Mouse (Mus musculus) hindbrain, embryonic 14.5 days (tissue): ENCODE data around the gene Taldo1. TPM values are rescaled to one million over a fixed set of nuclear protein-coding genes. Genes with fewer than 3 reads are reported as not detected.
"Not testable (repeated sequence)": the region's sequence is repeated elsewhere in the genome, so short reads cannot be mapped to it uniquely, and the experiment has no call there.

ENCODE experiments used
- ATAC-seq: fragments of 200-750 bp; cut with Nextera tagmentation; 2 replicates; pipeline ENCODE4 v1.8.0; 2017; ENCODE audit warnings: moderate number of reproducible peaks, mild to moderate bottlenecking, moderate TSS enrichment, moderate library complexity; ENCODE audit not compliant: low FRiP score
- DNase-seq: peaks from one replicate; pipeline ENCODE4 v3.0.0-alpha.2; 2015; ENCODE audit warnings: low spot score
- H3K27ac ChIP-seq: fragments of 300-500 bp; sonication (generic); 2 replicates; pipeline ENCODE4 v1.5.1; 2014; ENCODE audit warnings: mild to moderate bottlenecking, moderate library complexity
- H3K27me3 ChIP-seq: fragments of 300-500 bp; sonication (generic); 2 replicates; pipeline ENCODE4 v1.6.1; 2014; ENCODE audit warnings: mild to moderate bottlenecking, low read length, mixed read lengths; ENCODE audit not compliant: control insufficient read depth, insufficient read depth
- H3K36me3 ChIP-seq: fragments of 300-500 bp; sonication (generic); replicated peaks from 2 replicates; pipeline ENCODE4 v1.6.1; 2014; ENCODE audit not compliant: control insufficient read depth, insufficient read depth
- H3K4me1 ChIP-seq: fragments of 300-500 bp; sonication (generic); replicated peaks from 2 replicates; pipeline ENCODE4 v1.6.1; 2014; ENCODE audit warnings: antibody characterized with exemption, low read length, mixed read lengths; ENCODE audit not compliant: control insufficient read depth, insufficient read depth
- H3K4me2 ChIP-seq: fragments of 300-500 bp; sonication (generic); replicated peaks from 2 replicates; pipeline ENCODE4 v1.6.1; 2014; ENCODE audit warnings: mild to moderate bottlenecking, moderate library complexity
- H3K4me3 ChIP-seq: fragments of 300-500 bp; sonication (generic); replicated peaks from 2 replicates; pipeline ENCODE4 v1.5.1; 2014; ENCODE audit warnings: mild to moderate bottlenecking, low read length
- H3K9ac ChIP-seq: fragments of 300-500 bp; sonication (generic); 2 replicates; pipeline ENCODE4 v1.6.1; 2014
- H3K9me3 ChIP-seq: fragments of 300-500 bp; sonication (generic); 2 replicates; pipeline ENCODE4 v1.6.1; 2016; ENCODE audit warnings: low read length; ENCODE audit not compliant: control insufficient read depth
- WGBS: fragments of 180-500 bp; shearing (Covaris S2); extraction: QIAGEN DNeasy Blood & Tissue Kit; methylation state at CpG from one replicate; pipeline ENCODE4 v1.1.7; 2014; 5-methylcytosine and 5-hydroxymethylcytosine counted together
- polyA plus RNA-seq: library from polyadenylated mRNA; unstranded; fragments of >200 nt; fragmentation: Nextera tagmentation; extraction: Ambion mirVana; gene quantifications from 2 replicates; pipeline ENCODE4 v1.2.1, GENCODE M21; 2014

Gene Taldo1
- polyA plus RNA-seq, 1 experiment from 2014 or later, result 271 TPM

GRCm38 (mm10) chr7:141441460-141441859 lies 49.5 kb downstream of the Taldo1 start:
- Histone ChIP-seq H3K27ac (no peak overlapping the region), H3K4me1 (peaks cover 16% of the 10 kb centered on the region), H3K4me2 (no peak overlapping the region), H3K36me3 (no peaks in the 10 kb centered on the region; the same call in 1 of the 2 replicates), H3K4me3 (no peak overlapping the region), H3K9me3 (no peaks in the 10 kb centered on the region), H3K9ac (no peak overlapping the region), H3K27me3 (no peaks in the 10 kb centered on the region)
- no peak for ATAC-seq
- WGBS, result 93% methylated on average over 9 of the region's 9 CpGs
- DNase-seq, result no peak

- 92% methylated on average over 13 of the region's 13 CpGs for WGBS
- ATAC-seq, result no peak
- no peak overlapping the region for H3K4me2 ChIP-seq
- H3K36me3 ChIP-seq, result no peaks in the 10 kb centered on the region; the same call in 1 of the 2 replicates
- H3K9me3 ChIP-seq, result no peaks in the 10 kb centered on the region
- no peak overlapping the region for H3K27ac ChIP-seq
- DNase-seq, result no peak
- H3K4me1 ChIP-seq, result peaks cover 19% of the 10 kb centered on the region
- H3K4me3 ChIP-seq, result no peak overlapping the region
- no peaks in the 10 kb centered on the region for H3K27me3 ChIP-seq
- 0 out of 2 replicates have a peak overlapping the region, but pooled peaks have one; percentile 45 for H3K9ac ChIP-seq
Measured at GRCm38 (mm10) chr7:141442199-141442598, 50.2 kb downstream of the Taldo1 start.

- 28% methylated on average over 12 of the region's 12 CpGs for WGBS
- peaks cover 21% of the 10 kb centered on the region for H3K4me1 ChIP-seq
- no peaks in the 10 kb centered on the region for H3K27me3 ChIP-seq
- ATAC-seq (no peak), DNase-seq (no peak)
- H3K36me3 ChIP-seq, result no peaks in the 10 kb centered on the region; the same call in 1 of the 2 replicates
- peak overlapping the region; percentile 28 for H3K4me3 ChIP-seq
- H3K4me2 ChIP-seq, result peak overlapping the region; percentile 54
- H3K27ac ChIP-seq, result no peak overlapping the region
- H3K9me3 ChIP-seq, result no peaks in the 10 kb centered on the region
- H3K9ac ChIP-seq, result peak overlapping the region; percentile 45
Measured at GRCm38 (mm10) chr7:141443081-141443821, 51.3 kb downstream of the Taldo1 start.

GRCm38 (mm10) chr7:141443828-141444237 lies 51.8 kb downstream of the Taldo1 start, which contains the start of gene Pidd1:
Gene Pidd1 (minus strand): TSS chr7:141444025.
- Histone ChIP-seq H3K9ac (peak within 1 kb of the TSS; percentile 45), H3K4me1 (peaks cover 27% of the 10 kb centered on the region), H3K27ac (no peak within 1 kb of the TSS), H3K4me2 (peak within 1 kb of the TSS; percentile 54), H3K9me3 (no peaks in the 10 kb centered on the region), H3K27me3 (no peaks in the 10 kb centered on the region), H3K36me3 (peaks cover 5% of the 10 kb centered on the region), H3K4me3 (peak within 1 kb of the TSS; percentile 28)
- WGBS, result 0% methylated on average over 25 of the region's 25 CpGs
- peak; percentile 39 for DNase-seq
- ATAC-seq, result no peak

DNA sequence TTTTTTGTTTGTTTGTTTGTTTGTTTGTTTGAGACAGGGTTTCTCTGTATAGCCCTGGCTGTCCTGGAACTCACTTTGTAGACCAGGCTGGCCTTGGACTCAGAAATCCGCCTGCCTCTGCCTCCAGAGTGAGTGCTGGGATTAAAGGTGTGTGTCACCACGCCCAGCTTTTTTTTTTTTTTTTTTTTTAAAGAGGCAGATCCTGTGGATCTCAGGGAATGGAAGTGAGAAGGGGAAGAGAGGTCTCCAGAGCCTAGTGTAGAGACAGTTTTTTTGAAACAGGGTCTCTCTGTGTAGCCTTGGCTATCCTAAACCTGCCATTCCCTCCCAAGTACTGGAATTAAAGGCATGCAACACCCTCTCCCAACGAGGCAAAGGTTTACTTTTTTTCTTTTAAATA lies 54.4 kb downstream of the Taldo1 start:
- not testable (repeated sequence) for H3K27ac ChIP-seq, H3K27me3 ChIP-seq, H3K9ac ChIP-seq, ATAC-seq, DNase-seq, H3K9me3 ChIP-seq
- Histone ChIP-seq H3K36me3 (peaks cover 30% of the 10 kb centered on the region), H3K4me2 (peak overlapping the region; percentile 75; the same call in 1 of the 2 replicates), H3K4me1 (peaks cover 27% of the 10 kb centered on the region), H3K4me3 (peak overlapping the region; percentile 83; the same call in 1 of the 2 replicates)
- WGBS, result 86% methylated on average over 3 of the region's 3 CpGs

GRCm38 (mm10) chr7:141447110-141447991 lies 55.4 kb downstream of the Taldo1 start, which contains the start of gene Rplp2:
Gene Rplp2 (plus strand): TSS chr7:141447370.
- WGBS, result under 1% methylated on average over 63 of the region's 63 CpGs
- DNase-seq, result peak; percentile 94
- Histone ChIP-seq H3K9me3 (no peaks in the 10 kb centered on the region), H3K27ac (peak within 1 kb of the TSS; percentile 97), H3K4me1 (peaks cover 27% of the 10 kb centered on the region), H3K36me3 (peaks cover 39% of the 10 kb centered on the region), H3K9ac (peak within 1 kb of the TSS; percentile 94), H3K4me2 (peak within 1 kb of the TSS; percentile 75), H3K4me3 (peak within 1 kb of the TSS; percentile 83), H3K27me3 (no peaks in the 10 kb centered on the region)
- ATAC-seq, result peak; percentile 93

DNA sequence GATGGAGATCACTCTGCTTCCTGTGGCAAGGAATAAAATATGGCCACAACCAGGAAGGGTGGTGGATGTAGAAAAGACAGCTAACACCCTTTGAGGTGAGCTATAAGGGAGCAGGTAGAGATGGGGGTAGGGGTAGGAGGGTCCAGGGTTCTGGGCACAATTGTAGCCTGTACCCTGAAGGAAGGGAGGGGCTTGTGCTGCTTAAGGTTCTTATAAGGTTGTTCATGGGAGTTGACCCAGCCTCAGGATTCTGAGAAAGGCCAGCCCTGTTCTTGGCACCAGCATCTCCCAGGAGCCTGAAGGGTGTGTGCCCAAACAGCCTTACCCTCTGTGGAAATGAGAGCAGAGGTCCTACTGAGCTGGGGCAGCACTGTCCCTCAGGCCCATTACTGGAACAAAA lies 59.9 kb downstream of the Taldo1 start:
- Histone ChIP-seq H3K4me3 (no peak overlapping the region), H3K9ac (no peak overlapping the region), H3K4me2 (no peak overlapping the region), H3K27me3 (no peaks in the 10 kb centered on the region), H3K4me1 (peaks cover 20% of the 10 kb centered on the region), H3K36me3 (peaks cover 40% of the 10 kb centered on the region), H3K9me3 (no peaks in the 10 kb centered on the region), H3K27ac (no peak overlapping the region)
- DNase-seq, result no peak
- no peak for ATAC-seq
